Mouse (Mus musculus) ES-Bruce4 (cell line): Measurements from ENCODE around the gene Ccdc162. TPM values are rescaled to one million over a fixed set of nuclear protein-coding genes. Genes with fewer than 3 reads are reported as not detected.

Experiments used
- H3K27ac ChIP-seq: 2 replicates; pipeline ENCODE4 v1.5.1; 2012; ENCODE audit warnings: low read length, inconsistent platforms; ENCODE audit not compliant: insufficient read depth
- H3K27me3 ChIP-seq: 2 replicates; pipeline ENCODE4 v1.6.1; 2012; ENCODE audit warnings: mild to moderate bottlenecking, low read length, inconsistent platforms; ENCODE audit not compliant: control insufficient read depth, poor library complexity, insufficient read depth, severe bottlenecking
- H3K36me3 ChIP-seq: 2 replicates; pipeline ENCODE4 v1.6.1; 2012; ENCODE audit warnings: inconsistent platforms, mild to moderate bottlenecking, low read length, moderate library complexity; ENCODE audit not compliant: control insufficient read depth, poor library complexity, insufficient read depth, severe bottlenecking
- H3K4me1 ChIP-seq: one replicate; pipeline ENCODE4 v1.8.1; 2011; ENCODE audit warnings: low read length; ENCODE audit not compliant: control insufficient read depth, insufficient read depth
- H3K4me3 ChIP-seq: 2 replicates; pipeline ENCODE4 v1.5.1; 2011; ENCODE audit warnings: low read depth, mild to moderate bottlenecking, low read length
- H3K9ac ChIP-seq: 2 replicates; pipeline ENCODE4 v1.6.1; 2012; ENCODE audit warnings: low read depth, mild to moderate bottlenecking, inconsistent platforms; ENCODE audit not compliant: poor library complexity, severe bottlenecking
- H3K9me3 ChIP-seq: replicated peaks from 2 replicates; pipeline ENCODE4 v1.6.1; 2012; ENCODE audit warnings: mild to moderate bottlenecking, low read length, inconsistent platforms; ENCODE audit not compliant: control insufficient read depth, poor library complexity, insufficient read depth, severe bottlenecking
- CTCF ChIP-seq: IDR thresholded peaks from one replicate; pipeline ENCODE4 v1.8.1; 2011; ENCODE audit warnings: low read depth, low read length
- EP300 ChIP-seq: IDR thresholded peaks from 2 replicates; pipeline ENCODE4 v1.6.1; 2011; ENCODE audit warnings: low read depth, low read length; ENCODE audit not compliant: insufficient read depth
- POLR2A ChIP-seq: IDR thresholded peaks from one replicate; pipeline ENCODE4 v1.8.1; 2011; ENCODE audit warnings: low read length; ENCODE audit not compliant: insufficient read depth
- polyA plus RNA-seq: library from polyadenylated mRNA; stranded (reverse); fragments of >200 nt; gene quantifications from 2 replicates; pipeline ENCODE4 v1.2.4, GENCODE M21; 2011; ENCODE audit warnings: low read depth; ENCODE audit not compliant: missing spikeins, insufficient read depth, insufficient read length

The Ccdc162 gene
- polyA plus RNA-seq, 1 experiment, result 3.5 TPM

- no peak overlapping the region for H3K9ac ChIP-seq
- H3K4me1 ChIP-seq, result no peaks in the 10 kb centered on the region
- no peaks in the 10 kb centered on the region for H3K27me3 ChIP-seq
- no peak overlapping the region for H3K27ac ChIP-seq
- no peaks in the 10 kb centered on the region for H3K36me3 ChIP-seq
- H3K9me3 ChIP-seq, result no peaks in the 10 kb centered on the region
- no peak for TF ChIP-seq CTCF
- TF ChIP-seq POLR2A, result no peak
- TF ChIP-seq EP300, result no peak
- no peak overlapping the region for H3K4me3 ChIP-seq
Measured at GRCm38 (mm10) chr10:41677396-41677795, 39.0 kb downstream of the Ccdc162 start.

GRCm38 (mm10) chr10:41676661-41677061, 39.8 kb downstream of the Ccdc162 start:
- Histone ChIP-seq H3K27ac (no peak overlapping the region), H3K9ac (no peak overlapping the region), H3K4me3 (no peak overlapping the region), H3K27me3 (no peaks in the 10 kb centered on the region), H3K4me1 (no peaks in the 10 kb centered on the region), H3K9me3 (no peaks in the 10 kb centered on the region), H3K36me3 (no peaks in the 10 kb centered on the region)
- no peak for TF ChIP-seq EP300
- TF ChIP-seq POLR2A, result no peak
- TF ChIP-seq CTCF, result no peak

- Histone ChIP-seq H3K9me3 (no peaks in the 10 kb centered on the region), H3K36me3 (no peaks in the 10 kb centered on the region), H3K9ac (no peak overlapping the region), H3K27ac (no peak overlapping the region), H3K4me3 (no peak overlapping the region), H3K4me1 (no peaks in the 10 kb centered on the region), H3K27me3 (no peaks in the 10 kb centered on the region)
- no peak for TF ChIP-seq POLR2A
- no peak for TF ChIP-seq CTCF
- no peak for TF ChIP-seq EP300
Measured at GRCm38 (mm10) chr10:41675842-41676571, 40.4 kb downstream of the Ccdc162 start.

- no peak for TF ChIP-seq CTCF
- Histone ChIP-seq H3K4me1 (no peaks in the 10 kb centered on the region), H3K27ac (no peak overlapping the region), H3K36me3 (no peaks in the 10 kb centered on the region), H3K9me3 (no peaks in the 10 kb centered on the region), H3K4me3 (no peak overlapping the region), H3K27me3 (no peaks in the 10 kb centered on the region), H3K9ac (no peak overlapping the region)
Measured at GRCm38 (mm10) chr10:41675243-41675642, 41.2 kb downstream of the Ccdc162 start.

GRCm38 (mm10) chr10:41674362-41674761, 42.1 kb downstream of the Ccdc162 start:
- Histone ChIP-seq H3K4me1 (no peaks in the 10 kb centered on the region), H3K4me3 (no peak overlapping the region), H3K9me3 (no peaks in the 10 kb centered on the region), H3K27me3 (no peaks in the 10 kb centered on the region), H3K9ac (no peak overlapping the region), H3K27ac (no peak overlapping the region), H3K36me3 (no peaks in the 10 kb centered on the region)
- no peak for TF ChIP-seq EP300
- TF ChIP-seq POLR2A, result no peak
- no peak for TF ChIP-seq CTCF

GRCm38 (mm10) chr10:41670196-41670595, 46.2 kb downstream of the Ccdc162 start:
- H3K27me3 ChIP-seq, result no peaks in the 10 kb centered on the region
- H3K4me3 ChIP-seq, result no peak overlapping the region
- H3K9ac ChIP-seq, result no peak overlapping the region
- H3K36me3 ChIP-seq, result no peaks in the 10 kb centered on the region
- TF ChIP-seq CTCF, result no peak
- TF ChIP-seq POLR2A, result no peak
- H3K9me3 ChIP-seq, result no peaks in the 10 kb centered on the region
- H3K4me1 ChIP-seq, result no peaks in the 10 kb centered on the region
- H3K27ac ChIP-seq, result no peak overlapping the region
